Mouse (Mus musculus) small intestine, adult 2 months (tissue): ENCODE measurements around the gene Tspyl4. TPM values are rescaled to one million over a fixed set of nuclear protein-coding genes. Genes with fewer than 3 reads are reported as not detected.

Experiments used
- H3K27ac ChIP-seq: fragments of 200-500 bp; 2 replicates; pipeline ENCODE4 v1.5.1; 2012; ENCODE audit warnings: low read depth, low read length, control low read depth, inconsistent platforms; ENCODE audit not compliant: insufficient read depth
- H3K27me3 ChIP-seq: fragments of 200-500 bp; 2 replicates; pipeline ENCODE4 v1.6.1; 2012; ENCODE audit warnings: mild to moderate bottlenecking, moderate library complexity, low read length, inconsistent platforms; ENCODE audit not compliant: control insufficient read depth, insufficient read depth
- H3K36me3 ChIP-seq: fragments of 200-500 bp; 2 replicates; pipeline ENCODE4 v1.6.1; 2012; ENCODE audit warnings: mild to moderate bottlenecking, low read length, control low read depth, inconsistent platforms; ENCODE audit not compliant: control insufficient read depth, insufficient read depth
- H3K4me1 ChIP-seq: fragments of 200-500 bp; 2 replicates; pipeline ENCODE4 v1.6.1; 2012; ENCODE audit warnings: low read length, inconsistent platforms, mixed read lengths; ENCODE audit not compliant: control insufficient read depth, insufficient read depth, insufficient read length
- H3K4me3 ChIP-seq: fragments of 200-500 bp; 2 replicates; pipeline ENCODE4 v1.5.1; 2012; ENCODE audit warnings: low read depth, mild to moderate bottlenecking, control low read depth, inconsistent platforms, low read length, moderate library complexity
- CTCF ChIP-seq: fragments of 200-500 bp; IDR thresholded peaks from 2 replicates; pipeline ENCODE4 v1.5.1; 2012; ENCODE audit warnings: low read depth, mild to moderate bottlenecking, control low read depth, inconsistent platforms, low read length, moderate library complexity, mixed read lengths; ENCODE audit not compliant: insufficient replicate concordance, insufficient read length; ENCODE audit errors: extremely low read depth
- POLR2A ChIP-seq: fragments of 200-500 bp; IDR thresholded peaks from 2 replicates; pipeline ENCODE4 v1.6.1; 2012; ENCODE audit warnings: low read depth, mild to moderate bottlenecking, control low read depth, inconsistent platforms, low read length, moderate library complexity
- WGBS: fragments of 180-500 bp; shearing (Covaris S2); methylation state at CpG from one replicate; pipeline ENCODE4 v1.1.7; 2018; 5-methylcytosine and 5-hydroxymethylcytosine counted together
- polyA plus RNA-seq: library from polyadenylated mRNA; depleted of rRNA; stranded (reverse); fragments of >200 nt; gene quantifications from 2 replicates; pipeline ENCODE4 v1.2.3, GENCODE M21; 2012; rRNA removed

Gene Tspyl4
- polyA plus RNA-seq, 1 experiment = 1.3 TPM

- WGBS = 29% methylated on average over 4 of the region's 4 CpGs
- no peaks in the 10 kb centered on the region for H3K27me3 ChIP-seq
- no peak overlapping the region for H3K4me3 ChIP-seq
- H3K4me1 ChIP-seq = no peaks in the 10 kb centered on the region
- H3K27ac ChIP-seq = no peak overlapping the region
- peaks cover 4% of the 10 kb centered on the region; the same call in 1 of the 2 replicates for H3K36me3 ChIP-seq
- TF ChIP-seq POLR2A = no peak
- TF ChIP-seq CTCF = no peak
Measured at GRCm38 (mm10) chr10:34326701-34327100, 29.5 kb downstream of the Tspyl4 start.

GRCm38 (mm10) chr10:34327144-34327543, 29.9 kb downstream of the Tspyl4 start:
- Histone ChIP-seq H3K27ac (no peak overlapping the region), H3K36me3 (0 out of 2 replicates have a peak, but pooled peaks cover 3% of the 10 kb centered on the region), H3K4me1 (no peaks in the 10 kb centered on the region), H3K4me3 (no peak overlapping the region), H3K27me3 (no peaks in the 10 kb centered on the region)
- WGBS = 68% methylated on average over 5 of the region's 5 CpGs
- no peak for TF ChIP-seq CTCF
- TF ChIP-seq POLR2A = no peak

- peak; percentile 43; the same call in 1 of the 2 replicates for TF ChIP-seq CTCF
- TF ChIP-seq POLR2A = no peak
- H3K27ac ChIP-seq = no peak overlapping the region
- no peaks in the 10 kb centered on the region for H3K4me1 ChIP-seq
- 0 out of 2 replicates have a peak, but pooled peaks cover 3% of the 10 kb centered on the region for H3K36me3 ChIP-seq
- no peak overlapping the region for H3K4me3 ChIP-seq
- H3K27me3 ChIP-seq = no peaks in the 10 kb centered on the region
- WGBS = 8% methylated on average over 2 of the region's 2 CpGs
Measured at GRCm38 (mm10) chr10:34328310-34328709, 31.1 kb downstream of the Tspyl4 start.

GRCm38 (mm10) chr10:34341014-34341413, 43.8 kb downstream of the Tspyl4 start:
- no peaks in the 10 kb centered on the region for H3K36me3 ChIP-seq
- WGBS = 64% methylated on average over 6 of the region's 6 CpGs
- H3K27me3 ChIP-seq = no peaks in the 10 kb centered on the region
- TF ChIP-seq CTCF (no peak), POLR2A (no peak)
- no peaks in the 10 kb centered on the region for H3K4me1 ChIP-seq
- H3K4me3 ChIP-seq = no peak overlapping the region
- no peak overlapping the region for H3K27ac ChIP-seq

GRCm38 (mm10) chr10:34341886-34342285, 44.6 kb downstream of the Tspyl4 start:
- no peaks in the 10 kb centered on the region for H3K27me3 ChIP-seq
- H3K36me3 ChIP-seq = no peaks in the 10 kb centered on the region
- H3K4me3 ChIP-seq = no peak overlapping the region
- WGBS = 84% methylated on average over 1 of the region's 1 CpGs
- TF ChIP-seq POLR2A (no peak), CTCF (no peak)
- H3K27ac ChIP-seq = no peak overlapping the region
- no peaks in the 10 kb centered on the region for H3K4me1 ChIP-seq

Other genes starting within 250 kb of the Tspyl4 start
- gene Calhm5, start 200.9 kb upstream of the Tspyl4 start, polyA plus RNA-seq = 0.14 and 0.15 TPM in 2 replicates
- gene Calhm6, start 169.5 kb upstream of the Tspyl4 start, polyA plus RNA-seq = 4.3 and 5.4 TPM in 2 replicates
- gene Dse, start 89.7 kb upstream of the Tspyl4 start, polyA plus RNA-seq = 3.2 and 3.5 TPM in 2 replicates
- 9.9 and 16.6 TPM in 2 replicates for gene Tspyl1, start 15.3 kb upstream of the Tspyl4 start, polyA plus RNA-seq
- gene Col10a1, start 92.5 kb downstream of the Tspyl4 start, polyA plus RNA-seq = not detected in 2 replicates
- gene Nt5dc1, start 121.1 kb downstream of the Tspyl4 start, polyA plus RNA-seq = 1.9 and 4.5 TPM in 2 replicates
- gene Frk, start 186.0 kb downstream of the Tspyl4 start, polyA plus RNA-seq = 11.5 and 13.0 TPM in 2 replicates